Comparison of ENCODE assay signal across 21 mouse cellular contexts in genomic region chr16:57302792-57303698, GRCm38 (mm10). TPM values are rescaled to one million over a fixed set of nuclear protein-coding genes. Genes with fewer than 3 reads are reported as not detected.
DNase-seq lines count a peak whose midpoint lies in the region; ATAC-seq lines count a peak whose summit lies in the region.
"Had no signal": no experiment of that assay in that cellular context is flagged by ENCODE, and none has a peak within 500 bp of the region (broad histone marks: within the 10 kb centered on the region; RNA-seq: fewer than 3 reads in every experiment).

No protein-coding gene starts in this region.

- no peak for ATAC-seq in embryonic facial prominence, embryonic 13.5 days (ENCODE audit: insufficient number of reproducible peaks, insufficient read depth, low FRiP score, low TSS enrichment, low read depth)
- peak; percentile 77 for ATAC-seq in hindbrain, embryonic 13.5 days (ENCODE audit: low FRiP score)
- no peak for ATAC-seq in limb, embryonic 15.5 days (ENCODE audit: insufficient number of reproducible peaks, low FRiP score, low TSS enrichment, low read depth)
- ATAC-seq in monocyte, adult 5-6 weeks (replicated peaks; ENCODE audit: insufficient number of reproducible peaks, low FRiP score, low TSS enrichment, poor library complexity, severe bottlenecking), result no peak
- ATAC-seq in cerebellum, adult (ENCODE audit: insufficient number of reproducible peaks, low FRiP score, low TSS enrichment), result no peak
- ATAC-seq: intestine, embryonic 15.5 days; Patski had no signal

- H3K9ac ChIP-seq in embryonic facial prominence, embryonic 13.5 days, result 0 out of 2 replicates have a peak overlapping the region, but pooled peaks have one; percentile 1
- H3K9ac ChIP-seq in hindbrain, embryonic 13.5 days, result no peak overlapping the region
- no peak overlapping the region for H3K9ac ChIP-seq in limb, embryonic 15.5 days
- H3K9ac ChIP-seq: intestine, embryonic 15.5 days; stomach, embryonic 15.5 days had no signal

- no peak overlapping the region for H3K27ac ChIP-seq in embryonic facial prominence, embryonic 13.5 days
- H3K27ac ChIP-seq in hindbrain, embryonic 13.5 days, result no peak overlapping the region
- no peak overlapping the region for H3K27ac ChIP-seq in limb, embryonic 15.5 days
- H3K27ac ChIP-seq: intestine, embryonic 15.5 days; stomach, embryonic 15.5 days had no signal

- H3K36me3 ChIP-seq in embryonic facial prominence, embryonic 13.5 days, result no peaks in the 10 kb centered on the region
- no peaks in the 10 kb centered on the region for H3K36me3 ChIP-seq in hindbrain, embryonic 13.5 days
- H3K36me3 ChIP-seq in limb, embryonic 15.5 days, result no peaks in the 10 kb centered on the region
- H3K36me3 ChIP-seq: intestine, embryonic 15.5 days; stomach, embryonic 15.5 days had no signal

- no peaks in the 10 kb centered on the region for H3K27me3 ChIP-seq in embryonic facial prominence, embryonic 13.5 days
- no peaks in the 10 kb centered on the region for H3K27me3 ChIP-seq in hindbrain, embryonic 13.5 days
- no peaks in the 10 kb centered on the region for H3K27me3 ChIP-seq in limb, embryonic 15.5 days
- H3K27me3 ChIP-seq: intestine, embryonic 15.5 days; Patski; stomach, embryonic 15.5 days had no signal

- peak; percentile 69 for DNase-seq in heart, adult 11 months
- DNase-seq in heart, adult 9 months (ENCODE audit: low spot score in 2 of 2), result no peak
- no peak for DNase-seq in lung, adult 18-20 months
- DNase-seq: adrenal gland, adult 2 months; cerebellum, adult 8-10 months; heart, adult 18-20 months; heart, postnatal 10 days; kidney, postnatal 10 days; layer of hippocampus, adult 9-11 months; lung, adult 2 months; thymus, postnatal 36 days had no signal

- no peaks in the 10 kb centered on the region for H3K9me3 ChIP-seq in embryonic facial prominence, embryonic 13.5 days
- H3K9me3 ChIP-seq in hindbrain, embryonic 13.5 days, result no peaks in the 10 kb centered on the region
- no peaks in the 10 kb centered on the region for H3K9me3 ChIP-seq in limb, embryonic 15.5 days
- H3K9me3 ChIP-seq: intestine, embryonic 15.5 days; stomach, embryonic 15.5 days had no signal

- peak overlapping the region; percentile 20 for H3K4me3 ChIP-seq in embryonic facial prominence, embryonic 13.5 days
- no peak overlapping the region for H3K4me3 ChIP-seq in hindbrain, embryonic 13.5 days
- H3K4me3 ChIP-seq in limb, embryonic 15.5 days, result no peak overlapping the region; the same call in 1 of the 2 replicates
- H3K4me3 ChIP-seq: intestine, embryonic 15.5 days; stomach, embryonic 15.5 days had no signal

- peaks cover 21% of the 10 kb centered on the region for H3K4me1 ChIP-seq in embryonic facial prominence, embryonic 13.5 days
- 0 out of 2 replicates have a peak, but pooled peaks cover 3% of the 10 kb centered on the region for H3K4me1 ChIP-seq in hindbrain, embryonic 13.5 days (replicated peaks)
- peaks cover 16% of the 10 kb centered on the region for H3K4me1 ChIP-seq in limb, embryonic 15.5 days
- H3K4me1 ChIP-seq: intestine, embryonic 15.5 days; stomach, embryonic 15.5 days had no signal

- H3K4me2 ChIP-seq in embryonic facial prominence, embryonic 13.5 days, result peak overlapping the region; percentile 55
- no peak overlapping the region for H3K4me2 ChIP-seq in hindbrain, embryonic 13.5 days
- H3K4me2 ChIP-seq in limb, embryonic 15.5 days, result peak overlapping the region; percentile 39; the same call in 1 of the 2 replicates
- H3K4me2 ChIP-seq: intestine, embryonic 15.5 days; stomach, embryonic 15.5 days had no signal

- WGBS in embryonic facial prominence, embryonic 13.5 days, result 54% methylated on average over 25 of the region's 25 CpGs
- WGBS in hindbrain, embryonic 13.5 days, result 76% methylated on average over 25 of the region's 25 CpGs
- WGBS in limb, embryonic 15.5 days, result 41% methylated on average over 25 of the region's 25 CpGs

RNA-seq across cellular contexts. Expression of gene Tmem30c, which starts 10.4 kb away (rescaled TPM):
- polyA plus RNA-seq in embryonic facial prominence, embryonic 13.5 days (2015; fragmentation: Nextera tagmentation; extraction: Ambion mirVana), result 0.18 and 0.25 TPM in 2 replicates
- 0.12 and 0.18 TPM in 2 replicates for polyA plus RNA-seq in hindbrain, embryonic 13.5 days (2015; fragmentation: Nextera tagmentation; extraction: Ambion mirVana)
- polyA plus RNA-seq in limb, embryonic 15.5 days (2015; fragmentation: Nextera tagmentation; extraction: Ambion mirVana), result not detected in 2 replicates
- 0.10 TPM in 1 of 3 replicates, not detected in the others for total RNA-seq in monocyte, adult 5-6 weeks (2017)
- total RNA-seq: adrenal gland, adult 2 months; heart, adult 18-20 months; heart, postnatal 10 days; megakaryocyte, adult 5-6 weeks had no signal
- polyA plus RNA-seq: adrenal gland, adult 2 months; intestine, embryonic 15.5 days; lung, adult 2 months; Patski; small intestine, adult 2 months had no signal

RNA-seq across cellular contexts. Expression of gene Filip1l, which starts 49.8 kb away (rescaled TPM):
- polyA plus RNA-seq in embryonic facial prominence, embryonic 13.5 days (2015; fragmentation: Nextera tagmentation; extraction: Ambion mirVana), result 24.0 and 27.6 TPM in 2 replicates
- polyA plus RNA-seq in hindbrain, embryonic 13.5 days (2015; fragmentation: Nextera tagmentation; extraction: Ambion mirVana), result 3.3 and 3.6 TPM in 2 replicates
- polyA plus RNA-seq in limb, embryonic 15.5 days (2015; fragmentation: Nextera tagmentation; extraction: Ambion mirVana), result 46.3 and 46.8 TPM in 2 replicates
- total RNA-seq in monocyte, adult 5-6 weeks (2017), result 186 to 207 TPM (median 200 TPM) in 3 replicates
